Mouse (Mus musculus) C2C12 (cell line): ENCODE measurements around the gene 2010109A12Rik. TPM values are rescaled to one million over a fixed set of nuclear protein-coding genes. Genes with fewer than 3 reads are reported as not detected.

ENCODE experiments used
- H3K27me3 ChIP-seq: one replicate; pipeline ENCODE4 v1.6.1; 2011; ENCODE audit not compliant: control insufficient read depth, insufficient read depth, insufficient read length
- H3K36me3 ChIP-seq: one replicate; pipeline ENCODE4 v1.6.1; 2011; ENCODE audit not compliant: control insufficient read depth, insufficient read depth
- H3K4me3 ChIP-seq: one replicate; pipeline ENCODE4 v1.5.1; 2011; ENCODE audit warnings: mild to moderate bottlenecking, control low read depth; ENCODE audit not compliant: poor library complexity, insufficient read depth, severe bottlenecking
- H3K79me2 ChIP-seq: one replicate; pipeline ENCODE4 v1.6.1; 2011; ENCODE audit not compliant: control insufficient read depth, insufficient read depth
- H3K79me3 ChIP-seq: one replicate; pipeline ENCODE4 v1.6.1; 2011; ENCODE audit warnings: low read depth, control low read depth
- H3ac ChIP-seq: one replicate; pipeline ENCODE3; 2011; ENCODE audit warnings: low read depth; ENCODE audit not compliant: control insufficient read depth, insufficient read length
- CEBPB ChIP-seq: IDR thresholded peaks from one replicate; pipeline ENCODE4 v1.6.1; 2011; ENCODE audit warnings: low read depth, mild to moderate bottlenecking, control low read depth, moderate library complexity
- CTCF ChIP-seq: IDR thresholded peaks from one replicate; pipeline ENCODE4 v1.5.1; 2011; ENCODE audit not compliant: control insufficient read depth, insufficient read depth, insufficient read length
- FOSL1 ChIP-seq: IDR thresholded peaks from one replicate; pipeline ENCODE4 v1.8.0; 2011; ENCODE audit warnings: mild to moderate bottlenecking, low read length; ENCODE audit not compliant: poor library complexity, insufficient read depth, severe bottlenecking
- MAX ChIP-seq: IDR thresholded peaks from one replicate; pipeline ENCODE4 v1.6.1; 2011; ENCODE audit warnings: mild to moderate bottlenecking, control low read depth
- MYOD1 ChIP-seq: IDR thresholded peaks from one replicate; pipeline ENCODE4 v1.6.1; 2011; ENCODE audit warnings: low read depth; ENCODE audit not compliant: control insufficient read depth, insufficient read length
- MYOG ChIP-seq: IDR thresholded peaks from one replicate; pipeline ENCODE4 v1.6.1; 2011; ENCODE audit not compliant: control insufficient read depth, insufficient read length; ENCODE audit errors: extremely low read depth
- USF1 ChIP-seq: IDR thresholded peaks from one replicate; pipeline ENCODE4 v1.6.1; 2011; ENCODE audit warnings: low read depth, mild to moderate bottlenecking, control low read depth, moderate library complexity
- polyA plus RNA-seq: library from polyadenylated mRNA; unstranded; fragments of >200 nt; fragmentation: generic; extraction: Trizol; gene quantifications from one replicate; pipeline ENCODE4 v1.2.1, GENCODE M21; 2012; ENCODE audit warnings: missing spikeins

The 2010109A12Rik gene
- polyA plus RNA-seq, 1 experiment, result not detected

DNA sequence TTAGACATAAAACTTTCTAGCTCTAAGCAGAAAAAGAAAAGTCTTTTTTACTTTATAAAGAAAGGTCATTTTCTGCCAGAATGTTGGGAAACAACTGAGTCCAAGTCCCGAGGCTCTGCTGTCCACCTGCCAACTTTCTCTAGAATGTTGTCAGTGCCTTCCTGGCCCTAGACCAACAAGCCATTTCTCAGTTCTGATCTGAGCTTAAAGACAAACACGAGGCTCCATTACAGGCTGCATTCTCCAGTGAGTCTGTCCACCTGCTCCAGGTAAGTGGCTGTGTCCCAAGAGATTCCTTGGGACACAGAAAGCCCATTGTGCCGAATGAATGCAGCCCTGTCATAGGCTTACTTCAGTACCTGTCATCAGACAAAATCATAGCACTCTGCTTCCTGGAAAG lies 15.3 kb downstream of the 2010109A12Rik start:
- TF ChIP-seq MYOD1 (no peak), MAX (no peak), CEBPB (no peak), CTCF (no peak), FOSL1 (no peak)
- no peaks in the 10 kb centered on the region for H3K79me2 ChIP-seq

DNA sequence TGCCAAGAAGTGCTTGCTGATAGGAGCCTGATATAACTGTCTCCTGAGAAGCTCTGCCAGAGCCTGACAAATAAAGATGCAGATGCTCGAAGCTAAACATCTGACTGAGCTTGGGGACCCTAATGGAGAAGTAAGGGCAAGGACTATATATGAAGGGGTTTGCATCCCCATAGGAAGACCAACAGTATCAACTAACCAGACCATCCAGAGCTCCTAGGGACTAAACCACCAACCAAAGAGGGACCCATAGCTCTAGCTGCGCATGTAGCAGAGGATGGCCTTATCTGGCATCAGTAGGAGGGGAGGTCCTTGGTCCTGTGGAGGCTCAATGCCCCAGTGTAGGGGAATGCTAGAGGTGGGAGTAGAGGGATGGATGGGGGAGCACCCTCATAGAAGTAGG lies 18.2 kb downstream of the 2010109A12Rik start:
- Histone ChIP-seq H3K79me3 (no peaks in the 10 kb centered on the region), H3K4me3 (no peak overlapping the region), H3K79me2 (no peaks in the 10 kb centered on the region), H3K36me3 (no peaks in the 10 kb centered on the region), H3ac (no peak overlapping the region), H3K27me3 (peaks cover 5% of the 10 kb centered on the region)
- no peak for TF ChIP-seq MYOG

More for the DNA sequence above, 15.3 kb downstream of the 2010109A12Rik start:
- no peaks in the 10 kb centered on the region for H3K79me3 ChIP-seq
- H3ac ChIP-seq, result no peak overlapping the region
- H3K36me3 ChIP-seq, result no peaks in the 10 kb centered on the region
- no peak overlapping the region for H3K4me3 ChIP-seq
- H3K27me3 ChIP-seq, result peaks cover 5% of the 10 kb centered on the region

DNA sequence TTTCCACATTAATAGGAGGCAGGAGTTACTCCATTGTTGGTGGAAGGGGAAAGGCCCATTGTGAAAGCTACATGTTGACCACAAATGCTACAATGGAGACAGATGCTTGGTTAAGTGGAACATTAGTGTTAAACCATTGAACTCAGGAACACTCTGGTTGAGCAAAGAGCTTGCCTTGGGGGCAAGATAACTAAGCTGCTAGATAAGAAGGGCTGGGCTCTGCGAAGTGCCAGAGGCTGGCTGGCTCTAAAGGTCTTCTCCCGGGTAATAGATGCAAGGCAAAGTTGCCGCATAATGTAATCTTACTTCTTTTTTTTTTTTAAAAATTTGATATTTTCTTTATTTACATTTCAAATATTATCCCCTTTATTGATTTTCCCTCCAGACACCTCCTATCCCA lies 20.8 kb downstream of the 2010109A12Rik start:
- no peaks in the 10 kb centered on the region for H3K79me3 ChIP-seq
- peaks cover 5% of the 10 kb centered on the region for H3K27me3 ChIP-seq
- H3K36me3 ChIP-seq, result no peaks in the 10 kb centered on the region
- no peak overlapping the region for H3K4me3 ChIP-seq
- H3ac ChIP-seq, result no peak overlapping the region
- TF ChIP-seq USF1 (no peak), MAX (no peak), MYOG (no peak), FOSL1 (no peak), CEBPB (no peak), MYOD1 (no peak), CTCF (no peak)
- no peaks in the 10 kb centered on the region for H3K79me2 ChIP-seq

DNA sequence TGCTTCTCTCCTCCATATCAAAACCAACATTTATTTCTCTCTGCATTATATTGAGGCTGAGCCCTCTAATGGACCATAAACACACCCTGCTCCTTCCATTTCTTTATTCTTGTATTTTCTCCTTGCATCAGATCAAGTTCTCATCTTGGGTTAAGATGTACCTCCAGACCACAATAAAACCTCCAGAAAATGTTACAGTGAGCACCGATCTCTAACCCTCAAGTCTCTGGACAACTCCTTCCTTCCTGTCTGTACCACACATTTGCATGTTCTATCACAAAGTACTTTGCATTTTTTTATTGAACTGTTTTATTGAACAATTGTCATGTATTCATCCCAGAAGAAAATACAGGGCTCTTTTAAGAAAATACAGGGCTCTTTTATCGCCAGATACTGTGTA lies 23.2 kb downstream of the 2010109A12Rik start:
- TF ChIP-seq MYOG, result no peak
- TF ChIP-seq MYOD1, result no peak
- TF ChIP-seq MAX, result no peak
- TF ChIP-seq CEBPB, result no peak
- no peak for TF ChIP-seq FOSL1
- no peak for TF ChIP-seq CTCF
- no peak for TF ChIP-seq USF1
- H3K36me3 ChIP-seq, result no peaks in the 10 kb centered on the region
- H3K79me2 ChIP-seq, result no peaks in the 10 kb centered on the region
- no peak overlapping the region for H3ac ChIP-seq
- H3K4me3 ChIP-seq, result no peak overlapping the region
- no peaks in the 10 kb centered on the region for H3K79me3 ChIP-seq
- H3K27me3 ChIP-seq, result no peaks in the 10 kb centered on the region

DNA sequence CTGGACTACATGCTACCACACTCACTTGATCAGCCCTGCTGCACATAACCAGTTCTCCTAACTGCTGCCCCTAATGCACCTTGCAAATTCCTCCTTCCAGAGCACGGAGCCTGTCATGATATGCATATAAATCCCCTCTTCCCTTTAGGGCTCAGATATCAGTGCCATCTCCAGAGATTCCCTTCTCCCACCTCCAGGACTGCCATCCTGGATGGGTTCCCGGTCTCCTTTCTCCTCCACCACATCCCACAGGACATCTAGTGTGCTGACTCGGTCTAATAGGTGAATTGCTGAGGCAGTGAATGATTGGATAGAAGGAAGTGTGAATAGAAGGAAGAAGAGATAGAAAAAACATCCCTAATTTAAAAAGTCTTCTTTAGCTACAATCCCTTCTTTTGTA lies 25.4 kb downstream of the 2010109A12Rik start:
- H3ac ChIP-seq, result no peak overlapping the region
- H3K79me2 ChIP-seq, result no peaks in the 10 kb centered on the region
- no peaks in the 10 kb centered on the region for H3K27me3 ChIP-seq
- TF ChIP-seq USF1 (no peak), MYOG (no peak), MYOD1 (no peak), CEBPB (no peak)
- no peaks in the 10 kb centered on the region for H3K36me3 ChIP-seq
- H3K79me3 ChIP-seq, result no peaks in the 10 kb centered on the region
- no peak overlapping the region for H3K4me3 ChIP-seq

DNA sequence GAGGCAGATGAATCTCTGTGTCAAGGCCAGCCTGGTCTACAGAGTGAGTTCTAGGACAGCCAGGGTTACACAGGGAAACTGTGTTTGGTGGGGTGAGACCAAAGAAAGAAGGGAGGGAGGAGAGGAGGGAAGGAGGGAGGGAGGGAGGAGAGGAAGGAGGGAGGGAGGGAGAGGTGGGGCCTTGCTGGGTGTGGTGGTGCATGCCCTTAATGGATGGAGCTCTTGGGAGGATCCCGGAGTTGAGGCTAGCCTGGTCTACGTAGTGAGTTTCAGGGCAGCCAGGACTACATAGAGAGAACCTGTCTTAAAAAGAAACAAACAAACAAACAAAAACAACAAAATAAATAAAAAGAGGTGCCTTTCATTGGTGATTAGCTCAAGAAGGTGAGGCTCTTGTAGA lies 26.5 kb downstream of the 2010109A12Rik start:
- Histone ChIP-seq H3K79me3 (no peaks in the 10 kb centered on the region), H3K4me3 (no peak overlapping the region), H3K36me3 (no peaks in the 10 kb centered on the region), H3ac (no peak overlapping the region), H3K27me3 (no peaks in the 10 kb centered on the region), H3K79me2 (no peaks in the 10 kb centered on the region)
- TF ChIP-seq CEBPB (no peak), MYOD1 (no peak)

DNA sequence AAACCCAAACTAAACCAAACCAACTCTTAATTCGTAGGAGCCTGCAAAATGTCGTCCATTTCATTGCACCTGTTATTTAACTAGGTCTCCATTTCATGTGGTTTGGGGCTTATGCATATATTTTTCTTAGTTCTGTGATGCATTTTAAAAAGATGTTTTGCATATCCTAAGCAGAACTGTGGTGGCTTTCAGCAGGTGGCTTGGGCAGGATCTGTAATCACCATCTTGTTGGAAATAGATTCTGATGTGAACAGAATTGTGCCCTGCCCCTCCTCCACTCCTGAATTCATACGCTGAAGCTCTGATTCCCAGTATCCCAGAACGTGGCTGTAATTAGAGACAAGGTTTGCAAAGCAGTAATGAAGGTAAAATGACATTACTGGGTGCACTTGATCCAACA lies 27.8 kb downstream of the 2010109A12Rik start:
- no peak overlapping the region for H3K4me3 ChIP-seq
- H3K79me2 ChIP-seq, result no peaks in the 10 kb centered on the region
- H3K27me3 ChIP-seq, result no peaks in the 10 kb centered on the region
- H3ac ChIP-seq, result no peak overlapping the region
- H3K79me3 ChIP-seq, result no peaks in the 10 kb centered on the region
- no peak for TF ChIP-seq FOSL1
- TF ChIP-seq MYOD1, result no peak
- TF ChIP-seq MAX, result no peak
- TF ChIP-seq CEBPB, result no peak
- no peak for TF ChIP-seq CTCF
- no peak for TF ChIP-seq USF1
- TF ChIP-seq MYOG, result no peak
- no peaks in the 10 kb centered on the region for H3K36me3 ChIP-seq
